Mouse (Mus musculus): ENCODE data around the gene Stt3b. TPM values are rescaled to one million over a fixed set of nuclear protein-coding genes. Genes with fewer than 3 reads are reported as not detected.
A peak's percentile ranks its signal among the peaks of the same experiment; 100 is the strongest.

Gene Stt3b
- polyA plus RNA-seq, 1 experiment from 2014 or later: 56.6 TPM

DNA sequence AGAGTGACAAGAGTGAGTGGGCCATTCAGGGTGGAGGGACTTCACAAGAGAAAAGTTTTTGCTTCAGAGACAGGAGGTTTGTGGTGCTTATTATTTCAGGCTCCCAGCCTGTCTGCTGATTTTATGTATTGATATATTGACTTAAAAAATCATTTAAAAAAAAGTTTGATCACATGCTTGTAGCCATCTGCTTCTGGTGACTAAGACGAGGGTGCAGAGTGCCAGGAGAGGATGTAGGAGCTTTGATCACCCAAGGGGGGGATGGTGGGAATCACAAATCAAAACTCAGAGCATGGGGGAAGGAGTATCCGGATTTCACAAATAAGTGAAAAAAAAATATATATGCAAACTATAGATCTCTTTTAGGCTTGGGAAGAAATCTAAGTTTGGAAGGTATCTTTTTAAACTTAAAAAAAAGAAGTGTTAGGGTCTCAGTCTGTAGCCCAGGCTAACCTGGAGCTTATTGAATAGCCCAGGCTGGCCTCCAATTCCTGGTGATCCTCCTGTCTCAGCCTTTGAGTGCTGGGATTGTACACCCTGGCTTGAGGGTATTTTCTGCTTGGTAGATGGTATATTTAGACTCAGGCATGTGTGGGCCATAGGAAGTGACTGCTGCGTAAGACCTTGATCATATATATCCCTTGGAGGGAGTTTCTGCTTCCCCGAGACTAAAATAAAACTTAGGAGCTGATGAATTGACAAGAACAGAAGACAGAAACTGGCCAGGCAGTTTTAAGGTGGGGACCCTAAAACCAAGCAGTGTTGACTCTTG lies 39.7 kb upstream of the Stt3b start:
- WGBS: 76% methylated on average over 4 of the region's 4 CpGs
- ATAC-seq (no peak), DNase-seq (ENCODE audit: low spot score) (no peak)
- H3K4me1 ChIP-seq (ENCODE audit: insufficient read depth, low read depth, low read length): no peaks in the 10 kb centered on the region
- no peak overlapping the region for H3K4me2 ChIP-seq (replicated peaks; ENCODE audit: low read depth, low read length)
- no peaks in the 10 kb centered on the region for H3K27me3 ChIP-seq (replicated peaks; ENCODE audit: insufficient read depth, low read length)
- no peak overlapping the region for H3K9ac ChIP-seq (replicated peaks; ENCODE audit: low read depth)
- no peaks in the 10 kb centered on the region for H3K9me3 ChIP-seq (ENCODE audit: low read length)
- H3K4me3 ChIP-seq (ENCODE audit: low read depth, low read length): no peak overlapping the region
- TF ChIP-seq CTCF (IDR thresholded peaks at IDR 0.05): no peak
- no peak for TF ChIP-seq EP300 (IDR thresholded peaks at IDR 0.05)
- H3K36me3 ChIP-seq (ENCODE audit: insufficient read depth, low read length): no peaks in the 10 kb centered on the region
- no peak overlapping the region for H3K27ac ChIP-seq (ENCODE audit: low read length)

DNA sequence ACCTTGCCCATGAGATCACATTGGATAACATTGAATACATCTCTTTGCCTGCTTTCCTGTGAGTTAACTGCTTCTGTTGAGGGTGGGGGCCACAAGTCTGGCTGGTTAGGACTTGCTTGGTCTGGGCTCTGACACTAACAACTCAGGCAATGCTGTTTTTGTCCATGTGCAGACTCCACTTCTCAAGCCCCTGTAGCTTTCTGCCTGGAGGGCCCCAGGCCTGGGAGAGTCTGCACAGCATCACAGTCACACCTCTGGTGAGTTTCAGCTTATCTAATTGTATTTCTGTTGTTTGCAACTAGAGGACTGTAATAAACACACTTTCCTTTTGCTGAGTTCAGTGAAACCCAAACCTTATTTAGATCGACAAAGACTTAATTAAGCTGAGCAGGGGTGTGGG lies 38.9 kb upstream of the Stt3b start:
- TF ChIP-seq EP300 (IDR thresholded peaks at IDR 0.05) (no peak), CTCF (IDR thresholded peaks at IDR 0.05) (no peak)
- 50% methylated on average over 1 of the region's 1 CpGs for WGBS
- ATAC-seq: no peak
- Histone ChIP-seq H3K4me3 (ENCODE audit: low read depth, low read length) (no peak overlapping the region), H3K36me3 (ENCODE audit: insufficient read depth, low read length) (no peaks in the 10 kb centered on the region), H3K4me1 (ENCODE audit: insufficient read depth, low read depth, low read length) (no peaks in the 10 kb centered on the region), H3K4me2 (replicated peaks; ENCODE audit: low read depth, low read length) (no peak overlapping the region), H3K9me3 (ENCODE audit: low read length) (no peaks in the 10 kb centered on the region), H3K27ac (ENCODE audit: low read length) (no peak overlapping the region), H3K9ac (replicated peaks; ENCODE audit: low read depth) (no peak overlapping the region), H3K27me3 (replicated peaks; ENCODE audit: insufficient read depth, low read length) (no peaks in the 10 kb centered on the region)
- DNase-seq (ENCODE audit: low spot score): no peak

DNA sequence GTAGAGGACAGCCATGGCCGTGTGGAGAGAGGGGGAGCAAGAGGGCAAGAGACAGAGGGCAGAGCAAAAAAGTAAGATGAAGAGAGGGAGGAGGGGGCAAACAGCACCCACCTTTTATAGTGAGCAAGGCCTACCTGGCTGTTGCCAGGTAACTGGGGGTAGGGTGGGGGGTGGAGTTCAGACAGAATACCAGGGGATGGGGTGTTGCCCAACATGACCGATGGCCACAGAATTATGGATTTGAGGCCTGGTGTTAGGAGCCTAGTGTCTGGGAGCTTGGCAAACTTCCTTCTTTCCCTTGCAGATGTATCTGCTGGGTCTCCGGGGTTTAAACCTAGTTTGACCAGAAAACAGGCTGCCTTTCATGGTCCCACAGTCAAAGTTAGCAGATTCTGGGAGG lies 34.7 kb upstream of the Stt3b start:
- Histone ChIP-seq H3K4me3 (ENCODE audit: low read depth, low read length) (no peak overlapping the region), H3K9me3 (ENCODE audit: low read length) (no peaks in the 10 kb centered on the region), H3K36me3 (ENCODE audit: insufficient read depth, low read length) (no peaks in the 10 kb centered on the region), H3K4me2 (replicated peaks; ENCODE audit: low read depth, low read length) (no peak overlapping the region), H3K9ac (replicated peaks; ENCODE audit: low read depth) (no peak overlapping the region), H3K27me3 (replicated peaks; ENCODE audit: insufficient read depth, low read length) (no peaks in the 10 kb centered on the region), H3K4me1 (ENCODE audit: insufficient read depth, low read depth, low read length) (no peaks in the 10 kb centered on the region), H3K27ac (ENCODE audit: low read length) (no peak overlapping the region)
- no peak for DNase-seq (ENCODE audit: low spot score)
- TF ChIP-seq EP300 (IDR thresholded peaks at IDR 0.05): no peak
- no peak for TF ChIP-seq CTCF (IDR thresholded peaks at IDR 0.05)
- no peak for ATAC-seq
- WGBS: 76% methylated on average over 3 of the region's 3 CpGs

DNA sequence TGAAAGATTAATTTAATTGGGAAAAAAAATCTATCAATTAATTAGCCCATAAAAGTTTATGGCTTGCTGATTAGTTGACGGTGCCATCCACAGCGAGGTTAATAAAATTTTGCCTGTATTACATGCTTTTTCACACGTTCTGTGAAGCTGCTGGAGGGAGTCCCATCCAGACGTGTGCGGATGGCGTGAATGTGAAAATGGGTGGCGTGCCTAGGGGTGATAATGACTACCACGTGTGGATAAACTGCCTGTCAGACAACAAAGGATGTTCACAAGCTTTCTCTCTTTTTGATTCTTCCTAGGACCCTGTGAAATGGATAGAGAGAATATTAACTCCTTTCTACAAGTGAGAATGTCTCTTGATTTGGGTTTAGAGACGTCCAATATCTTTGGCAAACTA lies 31.4 kb upstream of the Stt3b start:
- TF ChIP-seq EP300 (IDR thresholded peaks at IDR 0.05): no peak
- no peak for TF ChIP-seq CTCF (IDR thresholded peaks at IDR 0.05)
- Histone ChIP-seq H3K4me2 (replicated peaks; ENCODE audit: low read depth, low read length) (no peak overlapping the region), H3K9ac (replicated peaks; ENCODE audit: low read depth) (no peak overlapping the region), H3K36me3 (ENCODE audit: insufficient read depth, low read length) (no peaks in the 10 kb centered on the region), H3K27me3 (replicated peaks; ENCODE audit: insufficient read depth, low read length) (no peaks in the 10 kb centered on the region), H3K9me3 (ENCODE audit: low read length) (no peaks in the 10 kb centered on the region), H3K4me1 (ENCODE audit: insufficient read depth, low read depth, low read length) (no peaks in the 10 kb centered on the region), H3K27ac (ENCODE audit: low read length) (no peak overlapping the region), H3K4me3 (ENCODE audit: low read depth, low read length) (no peak overlapping the region)
- ATAC-seq: no peak
- 89% methylated on average over 9 of the region's 9 CpGs for WGBS
- no peak for DNase-seq (ENCODE audit: low spot score)

DNA sequence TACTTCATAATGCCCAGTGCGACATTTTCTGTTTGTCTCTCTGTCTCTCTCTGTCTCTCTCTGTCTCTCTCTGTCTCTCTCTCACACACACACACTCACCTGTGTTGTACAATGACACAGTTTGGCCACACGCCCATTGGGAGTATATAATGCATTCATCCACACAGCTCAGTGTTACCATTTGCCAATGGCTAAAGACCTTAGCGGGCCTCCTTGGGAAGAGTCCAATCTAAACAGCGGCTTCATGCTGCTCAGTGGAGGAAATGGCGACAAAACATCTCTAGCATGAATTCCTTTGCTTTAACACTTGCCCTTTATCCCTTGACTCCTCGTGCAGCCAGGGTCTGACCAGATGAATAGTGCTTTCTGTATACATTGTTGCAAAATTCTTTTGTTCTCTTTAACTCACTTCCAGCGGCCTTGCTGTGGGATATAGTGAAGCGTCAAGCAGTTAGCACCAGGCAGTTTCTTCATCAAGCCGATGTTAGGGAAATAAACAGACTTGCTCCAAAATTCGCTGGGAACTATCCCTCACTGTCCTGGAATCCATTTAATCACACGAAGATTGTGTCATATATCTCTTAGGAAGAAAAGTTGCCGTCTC lies 30.1 kb upstream of the Stt3b start:
- Histone ChIP-seq H3K9ac (replicated peaks; ENCODE audit: low read depth) (no peak overlapping the region), H3K36me3 (ENCODE audit: insufficient read depth, low read length) (no peaks in the 10 kb centered on the region), H3K4me2 (replicated peaks; ENCODE audit: low read depth, low read length) (no peak overlapping the region), H3K27me3 (replicated peaks; ENCODE audit: insufficient read depth, low read length) (no peaks in the 10 kb centered on the region), H3K4me1 (ENCODE audit: insufficient read depth, low read depth, low read length) (no peaks in the 10 kb centered on the region), H3K9me3 (ENCODE audit: low read length) (no peaks in the 10 kb centered on the region), H3K27ac (ENCODE audit: low read length) (no peak overlapping the region), H3K4me3 (ENCODE audit: low read depth, low read length) (no peak overlapping the region)
- DNase-seq (ENCODE audit: low spot score) (peak; percentile 26), ATAC-seq (no peak)
- TF ChIP-seq CTCF (IDR thresholded peaks at IDR 0.05) (no peak), EP300 (IDR thresholded peaks at IDR 0.05) (no peak)
- 33% methylated on average over 12 of the region's 12 CpGs for WGBS

DNA sequence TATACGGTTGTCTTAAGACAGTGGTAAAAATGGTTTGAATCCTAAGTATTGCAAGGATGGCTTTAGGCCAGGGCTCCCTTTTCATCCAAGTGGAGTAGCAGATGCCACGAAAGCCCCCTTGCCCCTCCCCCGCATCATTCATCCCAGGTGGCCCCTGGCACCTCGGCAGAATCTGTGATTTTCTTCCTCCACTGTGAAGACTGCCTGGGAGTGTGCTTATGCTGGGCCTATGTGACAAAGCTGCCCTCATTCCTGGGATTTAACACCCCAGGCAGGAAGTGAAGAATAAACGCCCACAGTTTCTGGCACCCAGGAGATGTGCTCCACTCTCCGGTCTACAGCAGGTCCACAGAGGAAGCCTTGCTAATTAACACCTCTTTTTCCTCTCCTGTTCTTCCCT lies 28.6 kb upstream of the Stt3b start:
- WGBS: 41% methylated on average over 6 of the region's 6 CpGs
- Histone ChIP-seq H3K9me3 (ENCODE audit: low read length) (no peaks in the 10 kb centered on the region), H3K36me3 (ENCODE audit: insufficient read depth, low read length) (no peaks in the 10 kb centered on the region), H3K9ac (replicated peaks; ENCODE audit: low read depth) (no peak overlapping the region), H3K4me2 (replicated peaks; ENCODE audit: low read depth, low read length) (no peak overlapping the region), H3K27me3 (replicated peaks; ENCODE audit: insufficient read depth, low read length) (no peaks in the 10 kb centered on the region), H3K27ac (ENCODE audit: low read length) (no peak overlapping the region), H3K4me1 (ENCODE audit: insufficient read depth, low read depth, low read length) (no peaks in the 10 kb centered on the region), H3K4me3 (ENCODE audit: low read depth, low read length) (no peak overlapping the region)
- TF ChIP-seq EP300 (IDR thresholded peaks at IDR 0.05) (no peak), CTCF (IDR thresholded peaks at IDR 0.05) (no peak)
- no peak for DNase-seq (ENCODE audit: low spot score)
- ATAC-seq: no peak
